Comparison of ENCODE assay signal across 9 mouse cellular contexts in genomic region chr6:31113558-31114326, GRCm38 (mm10).
DNase-seq lines count a peak whose midpoint lies in the region; ATAC-seq and TF ChIP-seq lines count a peak whose summit lies in the region.
"Had no signal": no experiment of that assay in that cellular context is flagged by ENCODE, and none has a peak within 500 bp of the region (broad histone marks: within the 10 kb centered on the region; RNA-seq: fewer than 3 reads in every experiment).

No protein-coding gene starts in this region.

- H3K36me3 ChIP-seq in kidney, postnatal 0 days (ENCODE audit: insufficient read depth, low read length): no peaks in the 10 kb centered on the region
- H3K36me3 ChIP-seq in forebrain, embryonic 11.5 days (ENCODE audit: control insufficient read depth, insufficient read depth, low read length): no peaks in the 10 kb centered on the region
- H3K36me3 ChIP-seq in neural tube, embryonic 15.5 days: no peaks in the 10 kb centered on the region
- H3K36me3 ChIP-seq: hindbrain, embryonic 13.5 days had no signal

- H3K27me3 ChIP-seq in kidney, postnatal 0 days (ENCODE audit: insufficient read depth, low read length): no peaks in the 10 kb centered on the region
- no peaks in the 10 kb centered on the region for H3K27me3 ChIP-seq in forebrain, embryonic 11.5 days (ENCODE audit: control insufficient read depth, insufficient read depth, low read length)
- H3K27me3 ChIP-seq in neural tube, embryonic 15.5 days (replicated peaks): no peaks in the 10 kb centered on the region
- H3K27me3 ChIP-seq: hindbrain, embryonic 13.5 days had no signal

- no peaks in the 10 kb centered on the region for H3K9me3 ChIP-seq in kidney, postnatal 0 days (replicated peaks; ENCODE audit: low read length)
- H3K9me3 ChIP-seq in forebrain, embryonic 11.5 days (ENCODE audit: control insufficient read depth, low read length): no peaks in the 10 kb centered on the region
- 0 out of 2 replicates have a peak, but pooled peaks cover 4% of the 10 kb centered on the region for H3K9me3 ChIP-seq in neural tube, embryonic 15.5 days (replicated peaks)

- TF ChIP-seq CTCF in kidney, postnatal 0 days (IDR thresholded peaks at IDR 0.05; ENCODE audit: low read depth): no peak

- peak overlapping the region; percentile 71; the same call in 1 of the 2 replicates for H3K27ac ChIP-seq in kidney, postnatal 0 days
- H3K27ac ChIP-seq in forebrain, embryonic 11.5 days (ENCODE audit: low read depth, low read length): no peak overlapping the region
- H3K27ac ChIP-seq in neural tube, embryonic 15.5 days (replicated peaks): no peak overlapping the region
- H3K27ac ChIP-seq: hindbrain, embryonic 13.5 days had no signal

- ATAC-seq in kidney, postnatal 0 days (replicated peaks; ENCODE audit: low FRiP score, low read depth): no peak; the same call in 1 of the 2 replicates
- no peak for ATAC-seq in forebrain, embryonic 11.5 days (replicated peaks; ENCODE audit: low FRiP score)
- no peak for ATAC-seq in neural tube, embryonic 15.5 days (ENCODE audit: low FRiP score)

- 65% methylated on average over 21 of the region's 21 CpGs for WGBS in kidney, postnatal 0 days
- WGBS in forebrain, embryonic 11.5 days: 92% methylated on average over 21 of the region's 21 CpGs
- 89% methylated on average over 21 of the region's 21 CpGs for WGBS in neural tube, embryonic 15.5 days

- DNase-seq in embryo, embryonic 10.5 days (ENCODE audit: low spot score): peak; percentile 6
- no peak for DNase-seq in embryo, embryonic 10 days (ENCODE audit: low spot score)
- DNase-seq in adrenal gland, postnatal 25 days: peak; percentile 70
- peak; percentile 50 for DNase-seq in kidney, postnatal 0 days (ENCODE audit: low spot score)
- DNase-seq in lung, postnatal 14 days: peak; percentile 65
- no peak for DNase-seq in forebrain, embryonic 11.5 days (ENCODE audit: low spot score)
- DNase-seq in left cerebral cortex, adult 11 months (ENCODE audit: low spot score): no peak

- H3K9ac ChIP-seq in kidney, postnatal 0 days (ENCODE audit: low read depth, low read length): no peak overlapping the region
- H3K9ac ChIP-seq in forebrain, embryonic 11.5 days (ENCODE audit: low read length): no peak overlapping the region
- H3K9ac ChIP-seq in neural tube, embryonic 15.5 days (replicated peaks): no peak overlapping the region
- H3K9ac ChIP-seq: hindbrain, embryonic 13.5 days had no signal

- H3K4me2 ChIP-seq in kidney, postnatal 0 days (ENCODE audit: low read length): no peak overlapping the region
- H3K4me2 ChIP-seq in forebrain, embryonic 11.5 days (ENCODE audit: low read depth, low read length, severe bottlenecking): no peak overlapping the region
- H3K4me2 ChIP-seq in neural tube, embryonic 15.5 days: no peak overlapping the region
- H3K4me2 ChIP-seq: hindbrain, embryonic 13.5 days had no signal

- no peak overlapping the region for H3K4me3 ChIP-seq in kidney, postnatal 0 days (replicated peaks; ENCODE audit: low read depth, low read length)
- no peak overlapping the region for H3K4me3 ChIP-seq in forebrain, embryonic 11.5 days (ENCODE audit: low read depth, low read length)
- no peak overlapping the region for H3K4me3 ChIP-seq in neural tube, embryonic 15.5 days (replicated peaks)
- H3K4me3 ChIP-seq: hindbrain, embryonic 13.5 days had no signal

- H3K4me1 ChIP-seq in kidney, postnatal 0 days (replicated peaks; ENCODE audit: insufficient read depth, low read length): peaks cover 7% of the 10 kb centered on the region; the same call in 1 of the 2 replicates
- H3K4me1 ChIP-seq in forebrain, embryonic 11.5 days (replicated peaks; ENCODE audit: control insufficient read depth, insufficient read depth, low read length): no peaks in the 10 kb centered on the region; the same call in 1 of the 2 replicates
- H3K4me1 ChIP-seq in neural tube, embryonic 15.5 days: peaks cover 4% of the 10 kb centered on the region; the same call in 1 of the 2 replicates

Comparison
In these comparisons a context has a peak if more than half of its experiments do, and no peak if none do; other contexts are left out.
1. DNase-seq: peak in embryo, embryonic 10.5 days (single experiment), adrenal gland, postnatal 25 days (single experiment), kidney, postnatal 0 days (single experiment) and lung, postnatal 14 days (single experiment); none in embryo, embryonic 10 days (single experiment), forebrain, embryonic 11.5 days (single experiment) and left cerebral cortex, adult 11 months (single experiment).